Mouse (Mus musculus): ENCODE measurements at regions not wholly inside any gene's neighbourhood (a gene's known extent, or its start where the extent isn't known, plus 50 kb on each side); places are given as distances from the start of the nearest gene placed in this dataset.

- 77% methylated on average over 11 of the region's 11 CpGs for WGBS
- H3K27me3 ChIP-seq (ENCODE audit: control insufficient read depth, insufficient read depth, low read length) = peaks cover 2% of the 10 kb centered on the region; the same call in 1 of the 2 replicates
- no peak for ATAC-seq (ENCODE audit: low FRiP score)
These were observed 65.8 kb downstream of the Barhl2 start for GRCm38 (mm10) chr5:106392213-106392612.

GRCm38 (mm10) chr5:106386621-106387020 is 71.3 kb downstream of the Barhl2 start:
- peak; percentile 38; the same call in 1 of the 2 replicates for ATAC-seq (ENCODE audit: low FRiP score)
- H3K4me1 ChIP-seq (ENCODE audit: control insufficient read depth, insufficient read depth, low read length) = peaks cover 27% of the 10 kb centered on the region
- H3K9ac ChIP-seq (ENCODE audit: low read length) = no peak overlapping the region
- peaks cover 5% of the 10 kb centered on the region; the same call in 1 of the 2 replicates for H3K27me3 ChIP-seq (ENCODE audit: control insufficient read depth, insufficient read depth, low read length)
- H3K27ac ChIP-seq (ENCODE audit: low read depth, low read length) = peak overlapping the region; percentile 42; the same call in 1 of the 2 replicates
- 51% methylated on average over 7 of the region's 7 CpGs for WGBS
- H3K9me3 ChIP-seq (ENCODE audit: control insufficient read depth, low read length) = no peaks in the 10 kb centered on the region
- no peak overlapping the region for H3K4me3 ChIP-seq (ENCODE audit: low read depth, low read length)
- H3K36me3 ChIP-seq (ENCODE audit: control insufficient read depth, insufficient read depth, low read length) = no peaks in the 10 kb centered on the region
- H3K4me2 ChIP-seq = no peak overlapping the region; the same call in 1 of the 2 replicates
- peak; percentile 90 for DNase-seq (ENCODE audit: low spot score, missing footprints)

More at GRCm38 (mm10) chr5:106392213-106392612, 65.8 kb downstream of the Barhl2 start:
- no peak overlapping the region for H3K4me3 ChIP-seq (ENCODE audit: low read depth, low read length)
- no peak for DNase-seq (ENCODE audit: low spot score, missing footprints)
- H3K27ac ChIP-seq (ENCODE audit: low read depth, low read length) = no peak overlapping the region
- H3K4me1 ChIP-seq (ENCODE audit: control insufficient read depth, insufficient read depth, low read length) = peaks cover 4% of the 10 kb centered on the region; the same call in 1 of the 2 replicates
- H3K4me2 ChIP-seq = no peak overlapping the region
- no peak overlapping the region for H3K9ac ChIP-seq (ENCODE audit: low read length)
- H3K9me3 ChIP-seq (ENCODE audit: control insufficient read depth, low read length) = no peaks in the 10 kb centered on the region
- H3K36me3 ChIP-seq (ENCODE audit: control insufficient read depth, insufficient read depth, low read length) = no peaks in the 10 kb centered on the region

GRCm38 (mm10) chr5:106385838-106386237 is 72.1 kb downstream of the Barhl2 start:
- H3K27ac ChIP-seq (ENCODE audit: low read depth, low read length) = peak overlapping the region; percentile 57; the same call in 1 of the 2 replicates

GRCm38 (mm10) chr5:106385219-106385618 is 72.7 kb downstream of the Barhl2 start:
- peaks cover 5% of the 10 kb centered on the region; the same call in 1 of the 2 replicates for H3K27me3 ChIP-seq (ENCODE audit: control insufficient read depth, insufficient read depth, low read length)
- H3K4me2 ChIP-seq = no peak overlapping the region
- H3K36me3 ChIP-seq (ENCODE audit: control insufficient read depth, insufficient read depth, low read length) = no peaks in the 10 kb centered on the region

More at GRCm38 (mm10) chr5:106385838-106386237, 72.1 kb downstream of the Barhl2 start:
- 16% methylated on average over 8 of the region's 8 CpGs for WGBS
- Histone ChIP-seq H3K27me3 (ENCODE audit: control insufficient read depth, insufficient read depth, low read length) (peaks cover 5% of the 10 kb centered on the region; the same call in 1 of the 2 replicates), H3K4me3 (ENCODE audit: low read depth, low read length) (no peak overlapping the region), H3K9me3 (ENCODE audit: control insufficient read depth, low read length) (no peaks in the 10 kb centered on the region), H3K4me2 (no peak overlapping the region; the same call in 1 of the 2 replicates), H3K36me3 (ENCODE audit: control insufficient read depth, insufficient read depth, low read length) (no peaks in the 10 kb centered on the region), H3K4me1 (ENCODE audit: control insufficient read depth, insufficient read depth, low read length) (peaks cover 27% of the 10 kb centered on the region), H3K9ac (ENCODE audit: low read length) (no peak overlapping the region)
- peak; percentile 75 for ATAC-seq (ENCODE audit: low FRiP score)
- DNase-seq (ENCODE audit: low spot score, missing footprints) = peak; percentile 95

GRCm38 (mm10) chr5:106384138-106384770 is 73.7 kb downstream of the Barhl2 start:
- no peak overlapping the region; the same call in 1 of the 2 replicates for H3K9ac ChIP-seq (ENCODE audit: low read length)
- peaks cover 8% of the 10 kb centered on the region; the same call in 1 of the 2 replicates for H3K27me3 ChIP-seq (ENCODE audit: control insufficient read depth, insufficient read depth, low read length)
- peak overlapping the region; percentile 14; the same call in 1 of the 2 replicates for H3K4me2 ChIP-seq
- no peaks in the 10 kb centered on the region for H3K36me3 ChIP-seq (ENCODE audit: control insufficient read depth, insufficient read depth, low read length)
- H3K27ac ChIP-seq (ENCODE audit: low read depth, low read length) = peak overlapping the region; percentile 6
- ATAC-seq (ENCODE audit: low FRiP score) (peak; percentile 50), DNase-seq (ENCODE audit: low spot score, missing footprints) (peak; percentile 90)
- no peaks in the 10 kb centered on the region for H3K9me3 ChIP-seq (ENCODE audit: control insufficient read depth, low read length)
- H3K4me3 ChIP-seq (ENCODE audit: low read depth, low read length) = no peak overlapping the region
- 27% methylated on average over 6 of the region's 6 CpGs for WGBS
- peaks cover 27% of the 10 kb centered on the region for H3K4me1 ChIP-seq (ENCODE audit: control insufficient read depth, insufficient read depth, low read length)

More at GRCm38 (mm10) chr5:106385219-106385618, 72.7 kb downstream of the Barhl2 start:
- 18% methylated on average over 6 of the region's 6 CpGs for WGBS
- no peak for DNase-seq (ENCODE audit: low spot score, missing footprints)
- Histone ChIP-seq H3K4me1 (ENCODE audit: control insufficient read depth, insufficient read depth, low read length) (peaks cover 27% of the 10 kb centered on the region), H3K27ac (ENCODE audit: low read depth, low read length) (peak overlapping the region; percentile 6; the same call in 1 of the 2 replicates), H3K9ac (ENCODE audit: low read length) (no peak overlapping the region), H3K9me3 (ENCODE audit: control insufficient read depth, low read length) (no peaks in the 10 kb centered on the region), H3K4me3 (ENCODE audit: low read depth, low read length) (no peak overlapping the region)
- ATAC-seq (ENCODE audit: low FRiP score) = peak; percentile 43

- Histone ChIP-seq H3K9ac (ENCODE audit: low read length) (no peak overlapping the region), H3K9me3 (ENCODE audit: control insufficient read depth, low read length) (no peaks in the 10 kb centered on the region), H3K4me1 (ENCODE audit: control insufficient read depth, insufficient read depth, low read length) (peaks cover 23% of the 10 kb centered on the region), H3K4me3 (ENCODE audit: low read depth, low read length) (no peak overlapping the region), H3K27ac (ENCODE audit: low read depth, low read length) (no peak overlapping the region), H3K36me3 (ENCODE audit: control insufficient read depth, insufficient read depth, low read length) (no peaks in the 10 kb centered on the region), H3K27me3 (ENCODE audit: control insufficient read depth, insufficient read depth, low read length) (0 out of 2 replicates have a peak, but pooled peaks cover 6% of the 10 kb centered on the region), H3K4me2 (no peak overlapping the region)
- no peak for ATAC-seq (ENCODE audit: low FRiP score)
- 91% methylated on average over 3 of the region's 3 CpGs for WGBS
- peak; percentile 82 for DNase-seq (ENCODE audit: low spot score, missing footprints)
These were observed 76.0 kb downstream of the Barhl2 start for GRCm38 (mm10) chr5:106381919-106382318.

GRCm38 (mm10) chr5:106380631-106381285 is 77.2 kb downstream of the Barhl2 start:
- Histone ChIP-seq H3K36me3 (ENCODE audit: control insufficient read depth, insufficient read depth, low read length) (no peaks in the 10 kb centered on the region), H3K4me3 (ENCODE audit: low read depth, low read length) (no peak overlapping the region), H3K27me3 (ENCODE audit: control insufficient read depth, insufficient read depth, low read length) (0 out of 2 replicates have a peak, but pooled peaks cover 6% of the 10 kb centered on the region), H3K9me3 (ENCODE audit: control insufficient read depth, low read length) (no peaks in the 10 kb centered on the region), H3K4me2 (no peak overlapping the region), H3K4me1 (ENCODE audit: control insufficient read depth, insufficient read depth, low read length) (peaks cover 15% of the 10 kb centered on the region), H3K27ac (ENCODE audit: low read depth, low read length) (no peak overlapping the region), H3K9ac (ENCODE audit: low read length) (no peak overlapping the region)
- WGBS = 35% methylated on average over 9 of the region's 9 CpGs
- no peak for ATAC-seq (ENCODE audit: low FRiP score)
- DNase-seq (ENCODE audit: low spot score, missing footprints) = peak; percentile 71

GRCm38 (mm10) chr5:106376781-106377525 is 81.0 kb downstream of the Barhl2 start:
- H3K9me3 ChIP-seq (ENCODE audit: control insufficient read depth, low read length) = no peaks in the 10 kb centered on the region
- peak; percentile 81 for DNase-seq (ENCODE audit: low spot score, missing footprints)
- H3K4me3 ChIP-seq (ENCODE audit: low read depth, low read length) = no peak overlapping the region
- H3K4me1 ChIP-seq (ENCODE audit: control insufficient read depth, insufficient read depth, low read length) = no peaks in the 10 kb centered on the region
- 87% methylated on average over 25 of the region's 25 CpGs for WGBS
- no peak overlapping the region for H3K4me2 ChIP-seq
- H3K9ac ChIP-seq (ENCODE audit: low read length) = no peak overlapping the region
- H3K27me3 ChIP-seq (ENCODE audit: control insufficient read depth, insufficient read depth, low read length) = 0 out of 2 replicates have a peak, but pooled peaks cover 2% of the 10 kb centered on the region
- no peak for ATAC-seq (ENCODE audit: low FRiP score)
- no peak overlapping the region for H3K27ac ChIP-seq (ENCODE audit: low read depth, low read length)
- H3K36me3 ChIP-seq (ENCODE audit: control insufficient read depth, insufficient read depth, low read length) = no peaks in the 10 kb centered on the region

Measured in midbrain, embryonic 11.5 days (tissue).